Mouse (Mus musculus) hindbrain, embryonic 11.5 days (tissue): ENCODE measurements around the gene Slc38a3. TPM values are rescaled to one million over a fixed set of nuclear protein-coding genes. Genes with fewer than 3 reads are reported as not detected.
"Not testable (repeated sequence)": the region's sequence is repeated elsewhere in the genome, so short reads cannot be mapped to it uniquely, and the experiment has no call there.

Experiments used
- ATAC-seq: fragments of 200-750 bp; cut with Nextera tagmentation; 2 replicates; pipeline ENCODE4 v1.8.0; 2017; ENCODE audit warnings: mild to moderate bottlenecking, moderate TSS enrichment, moderate library complexity; ENCODE audit not compliant: low FRiP score
- DNase-seq: peaks from one replicate; pipeline ENCODE4 v3.0.0-alpha.2; 2015; ENCODE audit warnings: low spot score
- H3K27ac ChIP-seq: fragments of 300-500 bp; sonication (generic); 2 replicates; pipeline ENCODE4 v1.5.1; 2014; ENCODE audit warnings: mild to moderate bottlenecking, low read depth, low read length
- H3K27me3 ChIP-seq: fragments of 300-500 bp; sonication (generic); 2 replicates; pipeline ENCODE4 v1.6.1; 2014; ENCODE audit warnings: mild to moderate bottlenecking, low read length, moderate library complexity, mixed read lengths; ENCODE audit not compliant: control insufficient read depth, insufficient read depth
- H3K36me3 ChIP-seq: fragments of 300-500 bp; sonication (generic); 2 replicates; pipeline ENCODE4 v1.6.1; 2014; ENCODE audit warnings: mild to moderate bottlenecking, low read length, moderate library complexity, mixed read lengths; ENCODE audit not compliant: control insufficient read depth, insufficient read depth
- H3K4me1 ChIP-seq: fragments of 300-500 bp; sonication (generic); replicated peaks from 2 replicates; pipeline ENCODE4 v1.6.1; 2014; ENCODE audit warnings: low read length, mixed read lengths; ENCODE audit not compliant: control insufficient read depth, insufficient read depth
- H3K4me2 ChIP-seq: fragments of 300-500 bp; sonication (generic); replicated peaks from 2 replicates; pipeline ENCODE4 v1.6.1; 2014; ENCODE audit warnings: mild to moderate bottlenecking, low read depth, low read length
- H3K4me3 ChIP-seq: fragments of 300-500 bp; sonication (generic); 2 replicates; pipeline ENCODE4 v1.5.1; 2014; ENCODE audit warnings: low read depth, low read length
- H3K9ac ChIP-seq: fragments of 300-500 bp; sonication (generic); 2 replicates; pipeline ENCODE4 v1.6.1; 2014; ENCODE audit warnings: low read depth, low read length
- H3K9me3 ChIP-seq: fragments of 300-500 bp; sonication (generic); 2 replicates; pipeline ENCODE4 v1.6.1; 2016; ENCODE audit warnings: low read length; ENCODE audit not compliant: control insufficient read depth
- WGBS: fragments of 180-500 bp; shearing (Covaris S2); extraction: QIAGEN DNeasy Blood & Tissue Kit; methylation state at CpG from one replicate; pipeline ENCODE4 v1.1.7; 2014; 5-methylcytosine and 5-hydroxymethylcytosine counted together
- polyA plus RNA-seq: library from polyadenylated mRNA; unstranded; fragments of >200 nt; fragmentation: Nextera tagmentation; extraction: Ambion mirVana; gene quantifications from 2 replicates; pipeline ENCODE4 v1.2.1, GENCODE M21; 2014

Gene Slc38a3
- polyA plus RNA-seq, 1 experiment from 2014 or later, result 9.8 TPM

GRCm38 (mm10) chr9:107690391-107690790 is 21.1 kb upstream of the Slc38a3 start:
- ATAC-seq (no peak), DNase-seq (no peak)
- 83% methylated on average over 8 of the region's 8 CpGs for WGBS
- Histone ChIP-seq H3K27me3 (0 out of 2 replicates have a peak, but pooled peaks cover 2% of the 10 kb centered on the region), H3K4me3 (no peak overlapping the region), H3K9me3 (no peaks in the 10 kb centered on the region), H3K27ac (no peak overlapping the region), H3K9ac (no peak overlapping the region), H3K4me1 (peaks cover 2% of the 10 kb centered on the region; the same call in 1 of the 2 replicates), H3K4me2 (no peak overlapping the region), H3K36me3 (0 out of 2 replicates have a peak, but pooled peaks cover 3% of the 10 kb centered on the region)

- no peak for DNase-seq
- no peak overlapping the region for H3K4me2 ChIP-seq
- no peak for ATAC-seq
- H3K9me3 ChIP-seq, result no peaks in the 10 kb centered on the region
- H3K36me3 ChIP-seq, result 0 out of 2 replicates have a peak, but pooled peaks cover 3% of the 10 kb centered on the region
- WGBS, result 81% methylated on average over 7 of the region's 7 CpGs
- H3K9ac ChIP-seq, result no peak overlapping the region
- H3K4me1 ChIP-seq, result peaks cover 2% of the 10 kb centered on the region; the same call in 1 of the 2 replicates
- H3K27ac ChIP-seq, result no peak overlapping the region
- H3K27me3 ChIP-seq, result no peaks in the 10 kb centered on the region
- no peak overlapping the region for H3K4me3 ChIP-seq
These were observed 19.6 kb upstream of the Slc38a3 start for GRCm38 (mm10) chr9:107688939-107689338.

GRCm38 (mm10) chr9:107688415-107688814 is 19.1 kb upstream of the Slc38a3 start:
- Histone ChIP-seq H3K9ac (no peak overlapping the region), H3K4me1 (peaks cover under 1% of the 10 kb centered on the region; the same call in 1 of the 2 replicates), H3K4me2 (no peak overlapping the region), H3K4me3 (no peak overlapping the region), H3K36me3 (0 out of 2 replicates have a peak, but pooled peaks cover 5% of the 10 kb centered on the region), H3K9me3 (no peaks in the 10 kb centered on the region), H3K27ac (no peak overlapping the region), H3K27me3 (no peaks in the 10 kb centered on the region)
- DNase-seq, result no peak
- no peak for ATAC-seq
- WGBS, result 91% methylated on average over 5 of the region's 5 CpGs

- Histone ChIP-seq H3K36me3 (0 out of 2 replicates have a peak, but pooled peaks cover 3% of the 10 kb centered on the region), H3K9me3 (no peaks in the 10 kb centered on the region), H3K4me3 (no peak overlapping the region), H3K27ac (no peak overlapping the region), H3K4me2 (no peak overlapping the region), H3K9ac (no peak overlapping the region), H3K4me1 (no peaks in the 10 kb centered on the region), H3K27me3 (no peaks in the 10 kb centered on the region)
- WGBS, result 39% methylated on average over 17 of the region's 17 CpGs
- DNase-seq, result peak; percentile 77
- ATAC-seq, result peak; percentile 85
These were observed 16.1 kb upstream of the Slc38a3 start for GRCm38 (mm10) chr9:107685231-107685981.

- ATAC-seq (no peak), DNase-seq (no peak)
- 91% methylated on average over 20 of the region's 20 CpGs for WGBS
- Histone ChIP-seq H3K36me3 (0 out of 2 replicates have a peak, but pooled peaks cover 3% of the 10 kb centered on the region), H3K9ac (no peak overlapping the region), H3K4me2 (no peak overlapping the region), H3K9me3 (no peaks in the 10 kb centered on the region), H3K4me1 (no peaks in the 10 kb centered on the region), H3K27me3 (peaks cover 6% of the 10 kb centered on the region; the same call in 1 of the 2 replicates), H3K4me3 (no peak overlapping the region), H3K27ac (no peak overlapping the region)
These were observed 13.1 kb upstream of the Slc38a3 start for GRCm38 (mm10) chr9:107682405-107682804.

GRCm38 (mm10) chr9:107679501-107679900 is 10.2 kb upstream of the Slc38a3 start, which contains the start of gene Gnat1:
Gene Gnat1, minus strand, starts transcription at chr9:107679712.
- H3K9me3 ChIP-seq, result no peaks in the 10 kb centered on the region
- no peak within 1 kb of the TSS for H3K9ac ChIP-seq
- no peak within 1 kb of the TSS for H3K27ac ChIP-seq
- H3K4me2 ChIP-seq, result no peak within 1 kb of the TSS
- H3K4me3 ChIP-seq, result no peak within 1 kb of the TSS
- no peak for ATAC-seq
- H3K36me3 ChIP-seq, result 0 out of 2 replicates have a peak, but pooled peaks cover 3% of the 10 kb centered on the region
- DNase-seq, result no peak
- WGBS, result 43% methylated on average over 5 of the region's 5 CpGs
- peaks cover 10% of the 10 kb centered on the region for H3K4me1 ChIP-seq
- peaks cover 33% of the 10 kb centered on the region for H3K27me3 ChIP-seq

- no peak overlapping the region for H3K4me3 ChIP-seq
- H3K9ac ChIP-seq, result no peak overlapping the region
- H3K9me3 ChIP-seq, result no peaks in the 10 kb centered on the region
- 92% methylated on average over 2 of the region's 2 CpGs for WGBS
- H3K4me1 ChIP-seq, result peaks cover 10% of the 10 kb centered on the region
- H3K27me3 ChIP-seq, result peaks cover 36% of the 10 kb centered on the region
- no peak overlapping the region for H3K27ac ChIP-seq
- 0 out of 2 replicates have a peak, but pooled peaks cover 3% of the 10 kb centered on the region for H3K36me3 ChIP-seq
- DNase-seq (no peak), ATAC-seq (no peak)
- H3K4me2 ChIP-seq, result no peak overlapping the region
These were observed 9.5 kb upstream of the Slc38a3 start for GRCm38 (mm10) chr9:107678861-107679260.

- not testable (repeated sequence) for H3K4me3 ChIP-seq, ATAC-seq, H3K4me1 ChIP-seq, H3K9ac ChIP-seq, H3K27ac ChIP-seq, H3K36me3 ChIP-seq, H3K9me3 ChIP-seq, H3K4me2 ChIP-seq
- DNase-seq, result peak; percentile 86
- 41% methylated on average over 14 of the region's 14 CpGs for WGBS
- peaks cover 36% of the 10 kb centered on the region for H3K27me3 ChIP-seq
These were observed 8.6 kb upstream of the Slc38a3 start for GRCm38 (mm10) chr9:107677819-107678526.
